Mouse (Mus musculus) myocyte (in vitro differentiated cells): ENCODE measurements around the gene Slc7a8.

Experiments
- CEBPB ChIP-seq: IDR thresholded peaks from 2 replicates; pipeline ENCODE4 v1.6.1; 2011; ENCODE audit warnings: mild to moderate bottlenecking, moderate library complexity; ENCODE audit not compliant: poor library complexity, insufficient read depth, severe bottlenecking
- E2F4 ChIP-seq: IDR thresholded peaks from one replicate; pipeline ENCODE4 v1.6.1; 2011; ENCODE audit warnings: mild to moderate bottlenecking, control low read depth, moderate library complexity; ENCODE audit not compliant: insufficient read depth
- MAX ChIP-seq: IDR thresholded peaks from one replicate; pipeline ENCODE4 v1.6.1; 2011; ENCODE audit warnings: low read depth, mild to moderate bottlenecking, control low read depth
- MYOD1 ChIP-seq, 3 experiments: IDR thresholded peaks; one replicate each; pipeline ENCODE4 v1.6.1; 2011; ENCODE audit warnings: control low read depth in 2 of 3, low read depth in 2 of 3, mild to moderate bottlenecking in 2 of 3, moderate library complexity in 1 of 3; ENCODE audit not compliant: insufficient read length in 2 of 3, control insufficient read depth in 1 of 3
- MYOG ChIP-seq, 3 experiments: IDR thresholded peaks; one replicate each; pipeline ENCODE4 v1.6.1; 2011; ENCODE audit warnings: control low read depth in 2 of 3, low read depth in 2 of 3, mild to moderate bottlenecking in 2 of 3; ENCODE audit not compliant: insufficient read length in 2 of 3, control insufficient read depth in 1 of 3, insufficient read depth in 1 of 3
- POLR2A ChIP-seq: IDR thresholded peaks from one replicate; pipeline ENCODE4 v1.6.1; 2011; ENCODE audit warnings: low read depth, mild to moderate bottlenecking, control low read depth, moderate library complexity; ENCODE audit not compliant: insufficient read length
- POLR2AphosphoS2 ChIP-seq: IDR thresholded peaks from one replicate; pipeline ENCODE4 v1.6.1; 2011; ENCODE audit warnings: low read depth, control low read depth; ENCODE audit not compliant: insufficient read length
- REST ChIP-seq: IDR thresholded peaks from one replicate; pipeline ENCODE4 v1.6.1; 2011; ENCODE audit warnings: mild to moderate bottlenecking, control low read depth, moderate library complexity; ENCODE audit not compliant: insufficient read depth, insufficient read length
- SRF ChIP-seq: IDR thresholded peaks from one replicate; pipeline ENCODE4 v1.6.1; 2011; ENCODE audit warnings: low read depth; ENCODE audit not compliant: control insufficient read depth, insufficient read length
- TCF12 ChIP-seq: IDR thresholded peaks from one replicate; pipeline ENCODE4 v1.6.1; 2011; ENCODE audit warnings: mild to moderate bottlenecking, control low read depth; ENCODE audit not compliant: poor library complexity, insufficient read depth, severe bottlenecking
- TCF3 ChIP-seq: IDR thresholded peaks from one replicate; pipeline ENCODE4 v1.6.1; 2011; ENCODE audit warnings: low read depth, control low read depth; ENCODE audit not compliant: insufficient read length
- USF1 ChIP-seq: IDR thresholded peaks from one replicate; pipeline ENCODE4 v1.6.1; 2011; ENCODE audit warnings: low read depth, mild to moderate bottlenecking, control low read depth, moderate library complexity

GRCm38 (mm10) chr14:54813991-54814390, 32.2 kb upstream of the Slc7a8 start, which contains the start of gene Rnf212b:
- no peak for TF ChIP-seq POLR2A
- TF ChIP-seq TCF3, result no peak
- no peak for TF ChIP-seq POLR2AphosphoS2
- TF ChIP-seq REST, result no peak
- TF ChIP-seq MYOG (IDR thresholded peaks at IDR 0.05; ENCODE audit: control insufficient read depth in 1 of 3, insufficient read depth in 1 of 3, insufficient read length in 2 of 3, low read depth in 2 of 3), result no peak
- TF ChIP-seq E2F4, result no peak
- TF ChIP-seq CEBPB, result no peak
- TF ChIP-seq MAX, result no peak
- TF ChIP-seq USF1, result no peak
- TF ChIP-seq TCF12, result no peak
- no peak for TF ChIP-seq MYOD1 (IDR thresholded peaks at IDR 0.05; ENCODE audit: control insufficient read depth in 1 of 3, insufficient read length in 2 of 3, low read depth in 2 of 3)
- no peak for TF ChIP-seq SRF
